12 mouse cellular contexts compared by ENCODE assay signal in genomic region chr4:104582726-104583125, GRCm38 (mm10).
"Had no signal": no experiment of that assay in that cellular context is flagged by ENCODE, and none has a peak within 500 bp of the region (broad histone marks: within the 10 kb centered on the region; RNA-seq: fewer than 3 reads in every experiment).

No protein-coding gene starts in this region.

- H3K27ac ChIP-seq: layer of hippocampus, adult 2 months; limb, embryonic 15.5 days; liver, embryonic 12.5 days; neural tube, embryonic 13.5 days had no signal

- H3K4me1 ChIP-seq: liver, embryonic 12.5 days had no signal

- H3K9me3 ChIP-seq: limb, embryonic 15.5 days; liver, embryonic 12.5 days; neural tube, embryonic 13.5 days had no signal

- H3K36me3 ChIP-seq: limb, embryonic 15.5 days; liver, embryonic 12.5 days; neural tube, embryonic 13.5 days had no signal

- H3K4me3 ChIP-seq: layer of hippocampus, adult 2 months; limb, embryonic 15.5 days; liver, embryonic 12.5 days; neural tube, embryonic 13.5 days had no signal

- DNase-seq: kidney, postnatal 25 days; lung, embryonic 14.5 days; lung, postnatal 10 days; lung, postnatal 4 days; right cerebral cortex, postnatal 14 days; thymus, postnatal 4 days had no signal

- ATAC-seq: liver, embryonic 12.5 days; midbrain, embryonic 16.5 days had no signal

- H3K9ac ChIP-seq: limb, embryonic 15.5 days; liver, embryonic 12.5 days; lung, embryonic 14.5 days; neural tube, embryonic 13.5 days had no signal

- H3K4me2 ChIP-seq: limb, embryonic 15.5 days; liver, embryonic 12.5 days; lung, embryonic 14.5 days; midbrain, embryonic 11.5 days; neural tube, embryonic 13.5 days had no signal

- H3K27me3 ChIP-seq: limb, embryonic 15.5 days; liver, embryonic 12.5 days; neural tube, embryonic 13.5 days had no signal
